Mouse (Mus musculus): ENCODE data around the gene Pcsk7.

Pcsk7 gene

GRCm38 (mm10) chr9:45906355-45907077 lies at the start of gene Pcsk7, which contains the start of gene Rnf214:
Gene Pcsk7, plus strand, starts transcription at chr9:45906497.
Gene Rnf214, minus strand, starts transcription at chr9:45906911.
- WGBS: under 1% methylated on average over 71 of the region's 80 CpGs

- WGBS: 89% methylated on average over 10 of the region's 10 CpGs
Measured at GRCm38 (mm10) chr9:45859364-45859763, 46.9 kb upstream of the Pcsk7 start.

- WGBS: 51% methylated on average over 7 of the region's 7 CpGs
Measured at GRCm38 (mm10) chr9:45861813-45862212, 44.5 kb upstream of the Pcsk7 start.

GRCm38 (mm10) chr9:45869181-45869580 lies 37.1 kb upstream of the Pcsk7 start:
- WGBS: 56% methylated on average over 3 of the region's 3 CpGs

GRCm38 (mm10) chr9:45870265-45870664 lies 36.0 kb upstream of the Pcsk7 start:
- 94% methylated on average over 3 of the region's 3 CpGs for WGBS

- 79% methylated on average over 2 of the region's 2 CpGs for WGBS
Measured at GRCm38 (mm10) chr9:45877928-45878327, 28.4 kb upstream of the Pcsk7 start.

- WGBS: 30% methylated on average over 4 of the region's 4 CpGs
Measured at GRCm38 (mm10) chr9:45905196-45905595, 1.1 kb upstream of the Pcsk7 start.

- WGBS: under 1% methylated on average over 15 of the region's 27 CpGs
Measured at GRCm38 (mm10) chr9:45905811-45906237, 473 bp upstream of the Pcsk7 start.

GRCm38 (mm10) chr9:45907078-45907428 lies 756 bp downstream of the Pcsk7 start:
- WGBS: under 1% methylated on average over 19 of the region's 19 CpGs

- 87% methylated on average over 3 of the region's 3 CpGs for WGBS
Measured at GRCm38 (mm10) chr9:45910995-45911394, 4.7 kb downstream of the Pcsk7 start.

- WGBS: 63% methylated on average over 1 of the region's 1 CpGs
Measured at GRCm38 (mm10) chr9:45911673-45912072, 5.4 kb downstream of the Pcsk7 start.

GRCm38 (mm10) chr9:45915659-45916058 lies 9.4 kb downstream of the Pcsk7 start:
- 54% methylated on average over 2 of the region's 2 CpGs for WGBS

GRCm38 (mm10) chr9:45917041-45917934 lies 11.0 kb downstream of the Pcsk7 start:
- WGBS: 36% methylated on average over 5 of the region's 5 CpGs

GRCm38 (mm10) chr9:45919895-45920294 lies 13.6 kb downstream of the Pcsk7 start:
- WGBS: 45% methylated on average over 1 of the region's 1 CpGs

- 75% methylated on average over 5 of the region's 5 CpGs for WGBS
Measured at GRCm38 (mm10) chr9:45929285-45929684, 23.0 kb downstream of the Pcsk7 start.

GRCm38 (mm10) chr9:45931958-45932357 lies 25.7 kb downstream of the Pcsk7 start:
- WGBS: 50% methylated on average over 1 of the region's 1 CpGs

GRCm38 (mm10) chr9:45932571-45933415 lies 26.5 kb downstream of the Pcsk7 start:
- WGBS: 60% methylated on average over 11 of the region's 11 CpGs

- WGBS: 20% methylated on average over 21 of the region's 21 CpGs
Measured at GRCm38 (mm10) chr9:45935628-45936210, 29.4 kb downstream of the Pcsk7 start, which contains the start of gene Tagln. Gene Tagln, minus strand, starts transcription at chr9:45936058.

GRCm38 (mm10) chr9:45936883-45937282 lies 30.6 kb downstream of the Pcsk7 start:
- WGBS: 8% methylated on average over 3 of the region's 3 CpGs

GRCm38 (mm10) chr9:45938088-45938487 lies 31.8 kb downstream of the Pcsk7 start:
- WGBS: 76% methylated on average over 8 of the region's 8 CpGs

- 77% methylated on average over 15 of the region's 15 CpGs for WGBS
Measured at GRCm38 (mm10) chr9:45938952-45939637, 32.8 kb downstream of the Pcsk7 start.
